Mouse (Mus musculus): ENCODE results near the gene Prmt8. TPM values are rescaled to one million over a fixed set of nuclear protein-coding genes. Genes with fewer than 3 reads are reported as not detected.

Prmt8 gene
- polyA plus RNA-seq, 1 experiment from 2014 or later, result not detected

GRCm38 (mm10) chr6:127735130-127735981 lies 33.9 kb downstream of the Prmt8 start:
- Histone ChIP-seq H3K4me2 (no peak overlapping the region), H3K27ac (replicated peaks) (no peak overlapping the region), H3K36me3 (replicated peaks) (no peaks in the 10 kb centered on the region), H3K27me3 (no peaks in the 10 kb centered on the region), H3K9ac (no peak overlapping the region), H3K9me3 (replicated peaks) (no peaks in the 10 kb centered on the region), H3K4me1 (replicated peaks) (no peaks in the 10 kb centered on the region), H3K4me3 (replicated peaks) (no peak overlapping the region)
- 54% methylated on average over 13 of the region's 13 CpGs for WGBS (ENCODE audit: insufficient replicate concordance)
- no peak for ATAC-seq (ENCODE audit: insufficient read depth)

GRCm38 (mm10) chr6:127723126-127723525 lies 46.1 kb downstream of the Prmt8 start:
- no peaks in the 10 kb centered on the region for H3K4me1 ChIP-seq (replicated peaks)
- no peak overlapping the region for H3K9ac ChIP-seq
- H3K27ac ChIP-seq (replicated peaks), result no peak overlapping the region
- WGBS (ENCODE audit: insufficient replicate concordance), result 34% methylated on average over 8 of the region's 8 CpGs
- H3K27me3 ChIP-seq, result no peaks in the 10 kb centered on the region
- no peak overlapping the region for H3K4me3 ChIP-seq (replicated peaks)
- H3K9me3 ChIP-seq (replicated peaks), result no peaks in the 10 kb centered on the region
- no peak for ATAC-seq (ENCODE audit: insufficient read depth)
- no peaks in the 10 kb centered on the region for H3K36me3 ChIP-seq (replicated peaks)
- H3K4me2 ChIP-seq, result no peak overlapping the region

- 78% methylated on average over 14 of the region's 14 CpGs for WGBS (ENCODE audit: insufficient replicate concordance)
These were observed 49.4 kb downstream of the Prmt8 start for GRCm38 (mm10) chr6:127719875-127720274.

GRCm38 (mm10) chr6:127717239-127718137 lies 51.8 kb downstream of the Prmt8 start:
- Histone ChIP-seq H3K9ac (no peak overlapping the region), H3K4me2 (no peak overlapping the region), H3K4me3 (replicated peaks) (no peak overlapping the region), H3K36me3 (replicated peaks) (no peaks in the 10 kb centered on the region), H3K4me1 (replicated peaks) (no peaks in the 10 kb centered on the region), H3K27me3 (no peaks in the 10 kb centered on the region), H3K9me3 (replicated peaks) (no peaks in the 10 kb centered on the region), H3K27ac (replicated peaks) (no peak overlapping the region)
- ATAC-seq (ENCODE audit: insufficient read depth), result no peak
- WGBS (ENCODE audit: insufficient replicate concordance), result 57% methylated on average over 21 of the region's 21 CpGs

More at GRCm38 (mm10) chr6:127719875-127720274, 49.4 kb downstream of the Prmt8 start:
- Histone ChIP-seq H3K4me1 (replicated peaks) (no peaks in the 10 kb centered on the region), H3K27me3 (no peaks in the 10 kb centered on the region), H3K27ac (replicated peaks) (no peak overlapping the region), H3K36me3 (replicated peaks) (no peaks in the 10 kb centered on the region), H3K4me3 (replicated peaks) (no peak overlapping the region), H3K9me3 (replicated peaks) (no peaks in the 10 kb centered on the region), H3K4me2 (no peak overlapping the region), H3K9ac (no peak overlapping the region)
- ATAC-seq (ENCODE audit: insufficient read depth), result no peak

GRCm38 (mm10) chr6:127715428-127715827 lies 53.8 kb downstream of the Prmt8 start:
- WGBS (ENCODE audit: insufficient replicate concordance), result 69% methylated on average over 5 of the region's 5 CpGs
- H3K36me3 ChIP-seq (replicated peaks), result no peaks in the 10 kb centered on the region
- no peak overlapping the region for H3K4me3 ChIP-seq (replicated peaks)
- H3K4me2 ChIP-seq, result no peak overlapping the region
- no peak for ATAC-seq (ENCODE audit: insufficient read depth)
- H3K27ac ChIP-seq (replicated peaks), result no peak overlapping the region
- H3K27me3 ChIP-seq, result no peaks in the 10 kb centered on the region
- H3K9me3 ChIP-seq (replicated peaks), result no peaks in the 10 kb centered on the region
- no peak overlapping the region for H3K9ac ChIP-seq
- H3K4me1 ChIP-seq (replicated peaks), result no peaks in the 10 kb centered on the region

- Histone ChIP-seq H3K9me3 (replicated peaks) (no peaks in the 10 kb centered on the region), H3K9ac (no peak overlapping the region), H3K27ac (replicated peaks) (no peak overlapping the region), H3K4me1 (replicated peaks) (no peaks in the 10 kb centered on the region), H3K36me3 (replicated peaks) (no peaks in the 10 kb centered on the region), H3K27me3 (no peaks in the 10 kb centered on the region), H3K4me2 (no peak overlapping the region), H3K4me3 (replicated peaks) (no peak overlapping the region)
- no peak for ATAC-seq (ENCODE audit: insufficient read depth)
- 60% methylated on average over 5 of the region's 5 CpGs for WGBS (ENCODE audit: insufficient replicate concordance)
These were observed 54.4 kb downstream of the Prmt8 start for GRCm38 (mm10) chr6:127714906-127715305.

GRCm38 (mm10) chr6:127708218-127708628 lies 61.0 kb downstream of the Prmt8 start:
- no peaks in the 10 kb centered on the region for H3K4me1 ChIP-seq (replicated peaks)
- no peak overlapping the region for H3K27ac ChIP-seq (replicated peaks)
- H3K27me3 ChIP-seq, result no peaks in the 10 kb centered on the region
- ATAC-seq (ENCODE audit: insufficient read depth), result no peak
- H3K4me2 ChIP-seq, result no peak overlapping the region
- WGBS (ENCODE audit: insufficient replicate concordance), result 34% methylated on average over 1 of the region's 1 CpGs
- no peaks in the 10 kb centered on the region for H3K9me3 ChIP-seq (replicated peaks)
- no peak overlapping the region for H3K9ac ChIP-seq
- no peaks in the 10 kb centered on the region for H3K36me3 ChIP-seq (replicated peaks)
- no peak overlapping the region for H3K4me3 ChIP-seq (replicated peaks)

GRCm38 (mm10) chr6:127701036-127701783 lies 68.1 kb downstream of the Prmt8 start:
- Histone ChIP-seq H3K27me3 (no peaks in the 10 kb centered on the region), H3K4me1 (replicated peaks) (no peaks in the 10 kb centered on the region), H3K27ac (replicated peaks) (no peak overlapping the region), H3K4me3 (replicated peaks) (no peak overlapping the region), H3K9ac (no peak overlapping the region), H3K36me3 (replicated peaks) (no peaks in the 10 kb centered on the region), H3K9me3 (replicated peaks) (no peaks in the 10 kb centered on the region), H3K4me2 (no peak overlapping the region)
- no peak for ATAC-seq (ENCODE audit: insufficient read depth)
- 56% methylated on average over 9 of the region's 11 CpGs for WGBS (ENCODE audit: insufficient replicate concordance)

GRCm38 (mm10) chr6:127693681-127694080 lies 75.6 kb downstream of the Prmt8 start:
- Histone ChIP-seq H3K9ac (no peak overlapping the region), H3K4me2 (no peak overlapping the region), H3K27ac (replicated peaks) (no peak overlapping the region), H3K27me3 (no peaks in the 10 kb centered on the region), H3K4me1 (replicated peaks) (no peaks in the 10 kb centered on the region), H3K9me3 (replicated peaks) (no peaks in the 10 kb centered on the region), H3K4me3 (replicated peaks) (no peak overlapping the region), H3K36me3 (replicated peaks) (no peaks in the 10 kb centered on the region)
- no peak for ATAC-seq (ENCODE audit: insufficient read depth)
- 64% methylated on average over 7 of the region's 7 CpGs for WGBS (ENCODE audit: insufficient replicate concordance)

GRCm38 (mm10) chr6:127692298-127692697 lies 77.0 kb downstream of the Prmt8 start:
- WGBS (ENCODE audit: insufficient replicate concordance), result 42% methylated on average over 7 of the region's 7 CpGs
- H3K27ac ChIP-seq (replicated peaks), result no peak overlapping the region
- no peaks in the 10 kb centered on the region for H3K36me3 ChIP-seq (replicated peaks)
- ATAC-seq (ENCODE audit: insufficient read depth), result no peak
- H3K9me3 ChIP-seq (replicated peaks), result no peaks in the 10 kb centered on the region
- no peaks in the 10 kb centered on the region for H3K27me3 ChIP-seq
- no peak overlapping the region for H3K4me3 ChIP-seq (replicated peaks)
- no peak overlapping the region for H3K9ac ChIP-seq
- H3K4me1 ChIP-seq (replicated peaks), result no peaks in the 10 kb centered on the region
- H3K4me2 ChIP-seq, result no peak overlapping the region
